Mouse (Mus musculus) lung, postnatal 36 days (tissue): ENCODE results near the gene Gm49322.

Source experiments
- DNase-seq: peaks from one replicate; pipeline ENCODE4 v3.0.0; 2022; ENCODE audit warnings: mixed read lengths

Gm49322 gene

DNA sequence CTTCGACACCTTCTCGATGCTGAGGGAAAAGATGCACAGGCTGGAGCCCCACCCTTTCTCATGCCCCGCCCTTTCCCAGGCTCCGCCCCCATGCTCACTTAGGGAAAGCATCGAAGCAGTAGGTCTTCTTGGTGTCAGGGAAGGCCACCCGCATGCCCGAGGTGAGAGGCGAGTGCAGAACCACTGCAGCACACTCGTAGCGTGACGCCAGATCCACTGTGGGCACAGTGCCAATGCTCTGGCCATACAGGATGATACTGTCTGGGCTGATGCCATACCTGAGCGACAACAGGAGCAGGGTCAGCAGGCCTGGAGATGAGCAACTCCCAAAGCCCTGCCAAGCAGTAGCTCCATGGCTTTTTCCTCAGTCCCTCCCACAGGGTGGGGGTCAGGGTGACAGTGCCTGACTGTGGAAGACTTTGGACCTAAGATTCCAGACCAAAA lies 21.8 kb upstream of the Gm49322 start:
- no peak for DNase-seq

DNA sequence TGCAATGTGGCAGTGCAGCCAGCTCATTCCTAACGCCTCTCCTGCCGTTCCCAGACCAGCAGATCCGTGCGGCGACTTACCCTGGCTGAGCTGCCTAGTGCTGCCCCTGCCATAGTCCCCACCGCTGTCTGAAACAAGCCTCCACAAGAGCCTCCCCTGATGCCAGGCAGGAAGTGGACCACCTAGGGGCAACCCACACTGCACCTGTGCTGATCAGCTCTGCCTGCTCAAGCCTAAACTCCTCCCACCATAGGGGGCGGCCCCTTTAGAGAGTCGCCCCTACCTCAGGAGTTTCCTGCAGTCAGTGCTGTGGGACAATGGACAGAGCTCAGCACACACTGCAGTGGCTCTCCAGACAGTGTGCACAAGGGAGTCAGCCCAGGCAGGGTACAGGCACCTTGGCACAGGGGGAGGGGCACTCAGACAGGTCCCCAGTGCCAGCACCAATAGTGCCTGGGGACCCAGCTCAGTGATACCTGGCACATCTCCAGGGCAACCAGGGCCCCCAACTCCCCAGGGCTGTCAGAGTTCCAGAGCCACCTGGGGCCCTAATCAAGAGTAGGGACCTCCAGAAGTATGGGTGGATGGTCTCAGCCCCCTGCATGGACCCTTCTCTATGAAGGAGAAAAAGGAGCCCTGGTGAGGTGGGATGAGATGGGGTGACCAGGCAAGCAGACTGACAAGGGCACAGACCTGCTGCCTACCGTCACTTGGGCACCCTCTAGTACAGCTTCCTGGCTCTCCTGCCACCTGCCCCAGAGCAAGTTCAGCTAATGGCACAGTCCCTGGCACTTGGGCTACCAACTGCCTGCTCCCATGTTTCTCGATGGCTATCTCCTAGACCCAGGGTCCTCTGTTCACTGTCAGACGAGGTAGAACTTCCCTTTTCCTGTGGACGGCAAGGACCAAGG lies 20.9 kb upstream of the Gm49322 start:
- no peak for DNase-seq

DNA sequence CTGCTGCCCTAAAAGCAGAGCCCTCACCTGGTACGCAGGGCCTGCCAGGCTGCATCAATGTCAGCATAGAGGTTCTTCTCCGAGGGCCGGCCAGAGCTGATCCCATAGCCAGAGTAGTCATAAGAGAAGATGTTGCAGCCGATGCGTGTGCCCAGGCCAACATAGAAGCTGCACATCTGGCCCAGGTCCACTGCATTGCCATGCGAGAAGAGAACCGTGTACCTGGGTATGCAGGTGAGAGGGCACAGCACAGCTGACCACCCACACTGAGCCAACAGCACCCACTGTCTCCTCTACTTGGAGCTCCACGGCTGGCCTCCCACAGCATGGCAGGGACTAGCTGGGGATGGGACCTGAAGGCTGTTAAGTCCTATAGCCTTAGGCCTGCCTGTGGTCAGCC lies 20.2 kb upstream of the Gm49322 start:
- no peak for DNase-seq

DNA sequence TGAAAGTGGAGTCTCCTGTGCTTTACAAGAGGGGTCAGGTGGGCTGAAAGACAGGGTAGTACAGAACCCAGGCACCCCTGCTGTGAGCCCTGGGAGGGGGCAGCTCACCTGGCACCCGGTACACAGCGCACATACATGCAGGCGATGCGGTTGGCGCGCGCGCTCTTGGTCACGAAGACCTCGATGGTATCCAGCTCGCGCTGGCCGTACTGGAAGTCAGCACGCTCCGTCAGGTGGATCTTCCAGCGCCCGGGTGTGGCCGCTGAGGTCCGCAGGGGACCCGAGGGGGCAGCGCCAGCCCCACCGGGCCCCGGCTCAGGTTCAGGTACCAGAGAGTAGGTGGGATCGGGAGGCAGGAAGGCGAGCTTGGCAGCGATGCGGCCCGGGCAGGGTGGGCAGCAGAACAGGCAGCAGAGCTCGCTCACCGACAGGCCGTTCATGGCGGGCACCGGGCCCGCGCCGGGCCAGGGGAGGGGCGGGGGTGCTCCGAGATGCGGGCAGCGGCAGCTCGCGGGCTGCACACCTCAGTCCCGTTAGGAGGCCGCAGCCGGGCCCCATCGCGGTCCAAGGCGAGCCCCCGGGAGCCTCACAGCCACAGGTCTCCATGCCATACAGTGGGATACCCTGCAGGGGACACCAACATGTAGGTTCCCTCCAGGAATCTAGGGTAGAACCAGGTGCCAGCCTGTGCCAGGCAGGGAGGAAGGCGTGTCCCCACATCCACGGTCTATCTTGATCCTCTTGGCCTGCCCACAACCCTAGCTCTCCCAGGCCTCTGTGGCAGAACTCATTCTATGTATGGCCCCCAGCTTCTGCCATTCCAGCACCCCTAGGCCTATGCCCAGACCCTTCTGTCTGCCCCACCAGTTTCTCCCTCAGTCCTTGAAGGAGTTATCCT lies 19.2 kb upstream of the Gm49322 start:
- no peak for DNase-seq

DNA sequence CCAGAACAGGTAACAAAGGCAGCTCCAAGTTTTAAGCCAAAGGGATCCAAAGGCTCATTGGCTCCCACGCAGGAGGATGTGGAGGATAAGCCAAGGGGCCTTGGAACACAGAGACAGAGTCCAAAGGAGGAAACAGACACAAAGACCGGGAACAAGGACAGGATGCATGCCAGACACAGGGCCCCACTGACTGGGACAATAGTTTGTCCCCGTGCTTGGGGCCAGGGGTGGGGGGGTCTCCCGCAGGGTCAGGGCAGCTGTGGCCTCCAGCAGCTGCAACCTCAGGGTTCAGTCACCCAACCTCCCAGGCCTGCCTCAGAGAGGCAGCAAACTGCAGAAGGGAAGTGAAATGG lies 18.5 kb upstream of the Gm49322 start:
- DNase-seq, result peak; percentile 74

DNA sequence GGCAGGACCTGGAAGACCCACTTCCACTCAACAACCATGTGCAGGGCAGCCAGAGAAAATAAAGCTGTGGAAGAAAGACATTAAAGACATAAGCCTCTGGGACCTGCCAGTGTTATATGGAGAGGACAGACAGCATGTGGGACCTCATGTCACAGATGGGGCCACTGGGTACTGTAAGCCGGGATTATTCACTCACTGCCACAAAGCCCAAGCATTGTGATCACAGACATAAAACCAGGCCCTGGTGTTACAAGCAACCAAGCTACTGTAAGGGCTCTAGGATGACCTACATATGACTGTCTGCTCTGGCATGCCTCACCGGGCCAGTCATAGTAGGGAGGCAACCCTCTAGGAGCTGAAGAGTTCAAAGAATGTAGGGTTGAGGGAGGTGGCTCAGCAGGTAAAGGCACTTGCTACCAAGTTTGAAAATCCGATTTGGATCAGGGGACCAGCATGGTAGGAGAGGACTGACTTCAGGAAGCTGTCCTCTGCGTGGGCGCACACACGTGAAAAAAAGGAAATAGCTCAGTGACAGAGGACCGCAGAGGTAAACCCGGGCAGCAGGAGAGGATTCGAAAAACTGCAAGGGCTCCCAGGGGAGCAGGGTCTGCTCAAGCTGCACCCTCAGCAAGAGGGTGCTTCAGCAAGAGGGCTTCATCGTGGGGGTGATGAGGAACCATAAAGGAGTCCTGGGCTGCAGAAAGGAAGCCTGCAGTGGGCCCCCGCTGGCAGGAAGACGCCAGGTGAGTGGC lies 16.5 kb upstream of the Gm49322 start:
- DNase-seq, result peak; percentile 57

DNA sequence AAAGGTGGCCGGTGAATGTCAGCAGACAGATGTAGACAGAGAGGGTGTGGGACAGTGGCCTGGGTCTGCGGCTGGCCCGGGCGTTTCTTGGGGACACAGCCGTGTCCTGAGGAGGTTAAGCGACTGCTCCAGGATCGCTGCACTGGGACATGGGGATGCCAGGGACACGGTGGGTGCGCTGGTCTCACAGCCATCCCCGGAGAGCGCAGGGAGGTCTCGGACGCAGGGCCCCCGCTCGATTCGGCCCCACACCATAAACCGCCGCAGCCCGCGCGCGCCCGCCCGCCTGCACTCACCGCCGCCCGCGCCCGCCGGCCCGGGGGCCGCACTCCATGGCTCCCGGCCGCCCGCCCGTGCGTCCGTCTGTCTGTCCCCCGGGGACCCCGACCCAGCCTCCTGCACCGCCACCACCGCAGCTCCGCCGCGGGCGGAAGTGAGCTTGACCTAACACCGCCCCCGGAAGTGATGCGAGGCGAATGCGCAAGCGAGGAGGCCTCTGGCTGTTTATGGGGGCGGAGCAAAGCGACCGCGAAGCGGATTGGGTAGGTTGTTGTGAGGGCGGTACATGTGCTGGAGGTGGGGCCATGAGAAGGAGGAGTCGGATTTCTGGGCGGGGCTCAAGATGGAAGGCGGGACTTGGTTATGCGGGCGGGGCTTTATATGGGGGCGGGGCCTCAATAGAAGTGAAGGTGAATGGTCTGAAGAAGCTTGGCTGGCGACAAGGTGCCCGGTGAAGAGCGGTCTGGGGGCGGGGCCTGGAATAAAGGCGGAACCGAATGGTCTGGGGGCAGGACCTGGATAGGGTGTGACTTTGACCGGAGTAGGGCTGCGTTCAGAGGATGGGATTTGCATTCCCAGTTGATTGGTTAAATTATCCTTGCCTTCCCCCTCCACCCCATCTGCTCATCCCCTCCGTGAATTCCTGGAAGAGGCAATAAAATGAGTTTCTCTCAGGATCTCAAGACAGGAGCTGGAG lies 15.7 kb upstream of the Gm49322 start, which contains the start of gene Abhd17a:
Abhd17a (minus strand) TSS at position 463 of the 976 bp plus-strand sequence.
- DNase-seq, result peak; percentile 98

DNA sequence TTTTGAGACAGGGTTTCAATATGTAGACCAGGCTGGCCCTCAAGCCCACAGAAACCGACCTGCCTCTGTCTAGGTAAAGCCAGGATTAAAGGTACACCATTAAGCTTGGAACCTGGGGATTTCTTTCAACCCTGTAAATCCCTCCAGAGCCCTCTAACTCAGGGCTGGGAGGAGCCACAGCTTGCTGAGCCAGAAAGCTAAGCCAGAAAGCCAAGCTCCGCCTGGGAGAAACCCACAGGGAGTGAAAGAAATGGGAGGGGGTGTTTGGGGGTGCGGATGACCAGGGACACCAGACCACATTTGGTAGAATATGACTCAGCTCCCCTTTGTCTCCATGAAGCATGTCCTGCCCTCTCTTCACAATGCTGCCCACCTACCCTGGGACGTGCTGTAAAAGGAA lies 9.5 kb upstream of the Gm49322 start:
- DNase-seq, result no peak

DNA sequence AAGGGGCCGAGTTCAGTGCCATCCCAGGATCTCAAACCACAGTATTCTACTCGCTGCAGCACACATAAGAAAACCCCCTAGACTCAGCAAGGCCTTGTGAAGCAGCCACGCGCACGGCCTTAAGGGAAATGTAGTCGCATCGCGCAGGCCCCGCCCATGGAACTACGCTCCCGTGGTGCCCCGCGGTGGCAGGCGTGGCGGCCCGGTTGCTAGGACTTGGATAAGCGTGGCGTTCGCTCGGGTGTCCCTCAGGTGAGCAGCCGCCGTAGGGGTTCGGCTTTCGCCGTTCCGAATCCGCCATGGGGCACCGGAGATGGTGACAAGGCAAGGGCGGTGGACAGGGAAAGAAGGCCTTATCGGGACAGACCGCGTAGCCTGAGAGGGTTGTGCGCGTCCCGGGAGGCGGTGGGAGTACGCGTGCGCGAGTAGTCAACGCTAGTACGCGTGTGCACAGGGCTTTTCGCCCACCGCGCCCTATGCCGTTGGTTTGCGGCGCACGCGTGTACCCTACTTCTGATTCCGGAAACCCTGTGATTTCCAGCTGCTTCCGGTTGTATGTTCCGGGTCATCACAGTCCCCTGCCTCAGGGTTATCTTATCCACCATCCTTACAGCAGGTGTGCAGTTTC lies 3.0 kb upstream of the Gm49322 start, which contains the start of the genes Scamp4 and Adat3:
Scamp4 (plus strand) TSS at position 175 of the 628 bp plus-strand sequence.
Adat3 (plus strand) TSS at position 183 of the 628 bp plus-strand sequence.
- peak; percentile 97 for DNase-seq

DNA sequence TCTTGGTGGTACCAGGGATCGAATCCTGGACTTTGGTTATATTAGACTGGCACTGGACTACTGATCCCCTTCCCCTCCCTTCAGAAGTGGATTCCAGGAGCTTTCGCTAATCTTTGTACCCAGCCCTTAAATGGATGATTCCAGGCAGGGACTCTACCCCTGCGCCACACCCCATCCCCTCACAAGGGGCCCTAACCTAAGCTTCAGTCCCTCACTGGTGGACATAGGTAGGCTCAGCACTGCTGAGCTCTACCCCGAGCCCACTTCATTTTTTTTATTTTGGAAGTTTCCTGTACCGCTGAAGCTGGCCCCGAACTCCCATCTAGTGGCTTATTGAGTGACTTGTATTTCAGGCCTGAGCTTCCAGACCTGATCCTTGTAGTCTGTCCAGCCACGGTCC lies 2.5 kb upstream of the Gm49322 start:
- no peak for DNase-seq

DNA sequence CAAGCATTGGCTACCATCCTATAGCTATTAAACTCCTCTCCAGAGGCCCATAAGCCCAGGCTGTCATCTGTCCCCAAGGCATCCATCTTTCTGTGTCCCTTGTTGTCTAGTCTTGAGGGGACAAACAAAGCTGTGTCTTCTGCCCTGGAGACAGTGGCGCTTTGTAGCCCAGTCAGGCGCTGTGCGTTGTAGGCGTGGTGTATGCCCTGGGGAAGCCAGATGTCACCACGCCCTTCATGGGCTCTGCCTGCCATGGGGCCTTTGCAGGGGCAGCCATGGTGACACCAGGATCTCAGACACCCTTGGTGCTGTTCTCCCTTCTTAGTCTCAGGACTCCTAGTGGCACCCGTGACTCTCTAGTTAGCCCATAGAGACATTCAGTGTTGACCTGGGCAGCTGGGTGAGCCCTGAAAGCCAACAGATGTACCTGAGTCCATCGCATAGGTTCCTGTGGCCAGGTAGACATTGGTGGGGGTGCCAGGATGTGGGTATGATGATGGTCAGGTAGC lies 1.8 kb upstream of the Gm49322 start:
- DNase-seq, result no peak

DNA sequence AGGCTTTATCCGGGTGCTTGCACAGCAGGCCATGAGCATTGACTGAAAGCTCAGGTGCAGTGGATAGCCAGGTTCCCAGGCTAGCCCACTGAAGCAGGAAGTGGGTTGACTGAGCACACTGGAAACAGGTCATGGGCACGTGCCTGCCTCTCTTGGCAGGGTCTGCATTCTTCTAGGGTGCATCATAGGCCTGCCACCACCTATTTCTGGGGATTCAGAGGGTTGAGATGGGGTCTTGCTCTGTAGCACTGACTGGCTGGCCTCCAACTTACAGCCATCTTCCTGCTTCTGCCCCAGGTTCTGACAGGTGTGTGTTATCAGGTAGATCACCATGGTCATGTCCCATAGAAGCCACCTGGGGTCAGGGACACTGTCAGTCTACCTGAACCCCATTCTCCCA lies 833 bp upstream of the Gm49322 start:
- no peak for DNase-seq

DNA sequence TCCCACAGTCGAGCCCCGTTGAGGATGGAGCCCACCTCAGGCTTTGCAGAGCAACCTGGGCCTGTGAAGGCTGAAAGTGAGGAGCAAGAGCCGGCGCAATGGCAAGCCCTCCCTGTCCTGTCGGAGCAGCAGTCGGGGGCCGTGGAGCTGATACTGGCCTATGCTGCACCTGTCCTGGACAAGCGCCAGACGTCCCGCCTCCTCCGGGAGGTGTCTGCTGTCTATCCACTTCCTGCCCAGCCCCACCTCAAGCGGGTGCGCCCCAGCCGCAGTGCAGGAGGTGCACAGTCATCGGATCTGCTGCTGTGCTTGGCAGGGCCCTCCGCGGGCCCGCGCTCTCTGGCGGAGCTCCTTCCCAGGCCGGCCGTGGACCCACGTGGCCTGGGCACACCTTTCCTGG lies 485 bp downstream of the Gm49322 start:
- DNase-seq, result no peak

DNA sequence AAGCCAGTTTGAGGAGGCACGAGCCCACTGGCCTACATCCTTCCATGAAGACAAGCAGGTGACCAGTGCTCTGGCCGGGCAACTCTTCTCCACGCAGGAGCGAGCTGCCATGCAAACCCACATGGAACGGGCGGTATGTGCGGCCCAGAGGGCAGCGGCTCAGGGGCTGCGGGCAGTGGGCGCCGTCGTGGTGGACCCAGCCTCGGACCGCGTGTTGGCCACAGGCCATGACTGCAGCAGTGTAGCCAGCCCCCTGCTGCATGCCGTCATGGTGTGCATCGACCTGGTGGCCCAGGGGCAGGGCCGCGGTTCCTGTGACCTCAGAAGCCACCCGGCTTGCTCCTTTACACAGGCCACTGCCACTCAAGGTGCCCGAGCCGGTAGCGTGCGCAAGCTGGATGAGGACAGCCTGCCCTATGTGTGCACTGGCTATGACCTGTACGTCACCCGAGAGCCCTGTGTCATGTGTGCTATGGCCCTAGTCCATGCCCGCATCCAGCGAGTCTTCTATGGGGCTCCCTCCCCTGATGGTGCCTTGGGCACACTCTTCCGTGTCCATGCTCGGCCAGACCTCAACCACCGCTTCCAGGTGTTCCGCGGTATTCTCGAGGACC lies 1.0 kb downstream of the Gm49322 start:
- DNase-seq, result no peak

DNA sequence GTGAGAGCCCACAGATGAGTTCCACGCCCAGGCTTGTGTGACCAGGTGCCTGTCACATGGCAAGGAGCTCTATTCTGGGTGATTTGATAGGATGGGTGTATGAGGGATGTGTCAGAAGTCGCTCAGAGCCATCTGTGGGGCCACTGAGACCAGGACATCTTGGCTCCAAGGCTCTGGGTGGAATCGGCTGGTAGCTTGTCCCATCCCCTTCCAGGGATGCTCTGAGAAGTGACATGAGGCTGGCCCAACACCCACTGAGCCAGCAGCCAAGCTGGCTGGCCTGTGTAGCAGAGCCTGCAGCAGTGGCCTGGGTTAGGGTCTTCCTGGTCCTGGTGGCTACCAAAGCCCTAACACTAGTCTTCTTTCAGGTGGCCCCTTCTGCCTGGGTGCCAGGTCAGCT lies 2.6 kb downstream of the Gm49322 start:
- DNase-seq, result no peak

DNA sequence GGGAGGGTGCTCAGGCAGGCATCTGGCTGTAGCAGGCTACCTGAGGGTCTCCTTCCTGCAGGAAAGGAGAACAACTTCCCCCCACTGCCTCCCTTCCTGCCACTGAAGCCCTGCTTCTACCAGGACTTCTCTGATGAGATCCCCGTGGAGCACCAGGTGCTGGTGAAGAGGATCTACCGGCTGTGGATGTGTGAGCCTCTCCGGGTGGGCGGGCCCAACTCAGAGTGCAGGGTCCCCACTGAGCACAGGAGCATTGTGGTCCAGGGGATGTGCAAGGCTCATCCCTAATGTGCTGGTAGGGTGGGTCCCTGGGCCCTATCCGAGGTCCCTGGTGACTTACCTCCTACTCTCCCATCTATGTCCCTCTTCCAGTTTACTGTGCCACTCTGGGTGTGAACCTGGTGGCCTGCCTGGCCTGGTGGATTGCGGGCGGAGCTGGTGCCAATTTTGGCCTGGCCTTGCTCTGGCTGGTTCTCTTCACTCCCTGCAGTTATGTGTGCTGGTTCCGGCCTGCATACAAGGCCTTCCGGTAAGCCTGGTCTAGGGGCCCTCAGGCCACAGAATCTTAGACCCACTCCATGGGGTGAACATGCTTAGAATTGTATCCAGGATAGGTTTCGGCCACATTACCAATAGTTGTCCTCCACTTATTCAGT lies 3.6 kb downstream of the Gm49322 start:
- DNase-seq, result no peak

DNA sequence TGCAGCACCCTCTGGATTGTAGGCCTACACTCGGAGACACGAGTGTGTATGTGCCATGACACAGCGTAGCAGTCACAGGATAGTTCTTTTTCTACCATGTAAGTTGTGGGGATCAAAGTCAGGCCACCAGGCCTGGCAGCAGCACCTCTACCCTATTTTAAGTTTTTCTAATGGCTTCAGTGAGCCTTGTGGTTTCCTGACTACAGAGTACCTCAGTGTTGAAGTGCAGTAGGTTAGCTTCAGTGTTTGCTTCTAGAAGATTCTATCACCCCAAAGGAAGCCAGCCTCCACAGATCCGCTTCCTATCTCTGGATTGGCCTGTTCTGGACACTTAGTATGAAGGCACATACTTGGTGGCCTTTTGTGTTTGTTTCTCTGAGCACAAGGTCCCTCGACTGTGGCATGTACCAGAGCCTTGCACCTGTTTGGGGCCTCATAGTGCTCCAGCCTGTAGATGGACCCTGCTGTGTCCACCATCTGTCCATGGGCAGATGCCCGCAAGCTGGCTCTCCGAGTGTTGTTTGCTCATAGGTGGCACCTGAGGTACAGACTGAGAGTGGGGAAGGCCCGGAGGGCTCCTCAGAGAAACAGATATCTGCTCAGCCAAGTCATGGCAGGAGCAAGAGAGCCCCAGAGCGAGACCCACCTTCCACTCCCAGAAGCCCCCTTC lies 4.4 kb downstream of the Gm49322 start:
- no peak for DNase-seq

DNA sequence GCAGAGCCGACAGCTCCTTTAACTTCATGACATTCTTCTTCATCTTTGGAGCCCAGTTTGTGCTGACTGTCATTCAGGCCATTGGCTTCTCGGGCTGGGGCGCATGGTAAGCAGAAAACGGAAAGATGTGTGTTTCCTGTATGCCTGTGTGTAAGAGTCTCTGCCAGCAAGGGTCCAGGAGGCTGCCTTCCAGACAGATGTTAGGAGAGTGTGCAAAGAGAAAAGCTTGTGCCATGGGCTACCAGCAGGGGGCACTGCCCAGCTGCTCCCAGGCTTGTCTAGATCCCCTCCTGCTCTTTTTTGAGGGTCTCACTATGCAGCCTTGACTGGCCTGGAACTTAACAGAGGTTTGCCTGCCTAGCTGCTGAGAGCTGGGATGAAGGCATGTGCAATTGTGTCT lies 5.2 kb downstream of the Gm49322 start:
- DNase-seq, result peak; percentile 72

DNA sequence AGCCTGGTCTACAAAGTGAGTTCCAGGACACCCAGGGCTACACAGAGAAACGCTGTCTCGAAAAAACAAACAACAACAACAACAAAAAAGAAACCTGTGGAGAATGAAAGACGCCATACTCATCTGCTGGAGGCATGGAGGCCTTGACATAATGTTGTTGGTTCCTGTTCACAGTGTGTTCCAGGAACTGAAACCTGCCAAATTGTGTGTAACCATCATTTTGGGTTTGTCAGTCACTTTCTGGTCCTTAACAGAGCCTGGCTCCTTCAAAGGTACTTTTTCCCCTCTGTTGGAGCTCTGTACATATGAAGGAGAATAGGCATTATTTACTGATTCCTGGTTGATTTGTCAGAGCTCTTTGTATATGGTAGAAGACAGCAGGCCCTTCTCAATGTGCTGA lies 6.1 kb downstream of the Gm49322 start:
- DNase-seq, result no peak
